Mouse (Mus musculus) brain, embryonic 14.5 days (tissue): ENCODE data around the gene Gimap8.

Source experiments
- CTCF ChIP-seq: fragments of 200-500 bp; IDR thresholded peaks from 2 replicates; pipeline ENCODE4 v1.5.1; 2012; ENCODE audit warnings: inconsistent platforms, mild to moderate bottlenecking, moderate library complexity, borderline replicate concordance; ENCODE audit not compliant: insufficient read depth, insufficient read length; ENCODE audit errors: extremely low read depth
- POLR2A ChIP-seq: fragments of 200-500 bp; IDR thresholded peaks from 2 replicates; pipeline ENCODE4 v1.6.1; 2012; ENCODE audit warnings: mild to moderate bottlenecking, inconsistent platforms, borderline replicate concordance; ENCODE audit not compliant: poor library complexity, insufficient read depth, insufficient read length, severe bottlenecking; ENCODE audit errors: extremely low read depth

GRCm38 (mm10) chr6:48609512-48609911 lies 37.5 kb upstream of the Gimap8 start:
- TF ChIP-seq CTCF (no peak), POLR2A (no peak)
